Mouse (Mus musculus) C2C12 (cell line): ENCODE data around the gene Mpp2.

Source experiments
- CTCF ChIP-seq: IDR thresholded peaks from one replicate; pipeline ENCODE4 v1.5.1; 2011; ENCODE audit not compliant: control insufficient read depth, insufficient read depth, insufficient read length
- MAX ChIP-seq: IDR thresholded peaks from one replicate; pipeline ENCODE4 v1.6.1; 2011; ENCODE audit warnings: mild to moderate bottlenecking, control low read depth

GRCm38 (mm10) chr11:102051541-102051940 is 36.8 kb downstream of the Mpp2 start:
- TF ChIP-seq CTCF (no peak), MAX (no peak)
